Mouse (Mus musculus): ENCODE data around the gene Gdf9. TPM values are rescaled to one million over a fixed set of nuclear protein-coding genes. Genes with fewer than 3 reads are reported as not detected.

The Gdf9 gene
- 0.17 TPM for polyA plus RNA-seq (2017; shearing (Covaris generic))

GRCm38 (mm10) chr11:53430670-53431346 lies at the start of gene Gdf9, which contains the start of gene Uqcrq:
Gene Gdf9, plus strand, starts transcription at chr11:53431023.
Gene Uqcrq, minus strand, starts transcription at chr11:53430831.

GRCm38 (mm10) chr11:53423036-53423435 lies 7.8 kb upstream of the Gdf9 start, which contains the start of gene Leap2:
Gene Leap2, minus strand, starts transcription at chr11:53423170.

GRCm38 (mm10) chr11:53456474-53457371 lies 25.9 kb downstream of the Gdf9 start, which contains the start of the genes Gm10447 and Shroom1:
Gene Gm10447, minus strand, starts transcription at chr11:53457110.
Gene Shroom1, plus strand, starts transcription at chr11:53457205.

GRCm38 (mm10) chr11:53469968-53470695 lies 39.3 kb downstream of the Gdf9 start, which contains the start of gene Gm9837:
Gene Gm9837, minus strand, starts transcription at chr11:53470479.

GRCm38 (mm10) chr11:53479783-53480301 lies 49.0 kb downstream of the Gdf9 start, which contains the start of the genes Gm9945 and Sowaha:
Gene Gm9945, plus strand, starts transcription at chr11:53480166.
Gene Sowaha, minus strand, starts transcription at chr11:53480274.

Other genes starting within 250 kb of the Gdf9 start
- 129 TPM for gene Hspa4, start 130.6 kb upstream of the Gdf9 start, polyA plus RNA-seq (2017; shearing (Covaris generic))
- 33.8 TPM for gene Zcchc10, start 106.3 kb upstream of the Gdf9 start, polyA plus RNA-seq (2017; shearing (Covaris generic))
- gene Aff4, start 80.2 kb upstream of the Gdf9 start, polyA plus RNA-seq (2017; shearing (Covaris generic)), result 139 TPM
- gene Leap2, start 7.9 kb upstream of the Gdf9 start, polyA plus RNA-seq (2017; shearing (Covaris generic)), result not detected
- 318 TPM for gene Uqcrq, start 192 bp upstream of the Gdf9 start, polyA plus RNA-seq (2017; shearing (Covaris generic))
- not detected for gene Gm10447, start 26.1 kb downstream of the Gdf9 start, polyA plus RNA-seq (2017; shearing (Covaris generic))
- gene Shroom1, start 26.2 kb downstream of the Gdf9 start, polyA plus RNA-seq (2017; shearing (Covaris generic)), result not detected
- not detected for gene Gm9837, start 39.5 kb downstream of the Gdf9 start, polyA plus RNA-seq (2017; shearing (Covaris generic))
- not detected for gene Gm9945, start 49.1 kb downstream of the Gdf9 start, polyA plus RNA-seq (2017; shearing (Covaris generic))
- not detected for gene Sowaha, start 49.3 kb downstream of the Gdf9 start, polyA plus RNA-seq (2017; shearing (Covaris generic))
- 3.3 TPM for gene Sept8, start 88.2 kb downstream of the Gdf9 start, polyA plus RNA-seq (2017; shearing (Covaris generic))
- gene Kif3a, start 136.4 kb downstream of the Gdf9 start, polyA plus RNA-seq (2017; shearing (Covaris generic)), result 7.3 TPM
- 1.5 TPM for gene Il4, start 187.6 kb downstream of the Gdf9 start, polyA plus RNA-seq (2017; shearing (Covaris generic))
- gene Il13, start 203.7 kb downstream of the Gdf9 start, polyA plus RNA-seq (2017; shearing (Covaris generic)), result not detected

All from CD4-positive, CD25-positive, alpha-beta regulatory T cell (primary cell).